ENCODE assay signal across 15 mouse cellular contexts in the genomic region with DNA sequence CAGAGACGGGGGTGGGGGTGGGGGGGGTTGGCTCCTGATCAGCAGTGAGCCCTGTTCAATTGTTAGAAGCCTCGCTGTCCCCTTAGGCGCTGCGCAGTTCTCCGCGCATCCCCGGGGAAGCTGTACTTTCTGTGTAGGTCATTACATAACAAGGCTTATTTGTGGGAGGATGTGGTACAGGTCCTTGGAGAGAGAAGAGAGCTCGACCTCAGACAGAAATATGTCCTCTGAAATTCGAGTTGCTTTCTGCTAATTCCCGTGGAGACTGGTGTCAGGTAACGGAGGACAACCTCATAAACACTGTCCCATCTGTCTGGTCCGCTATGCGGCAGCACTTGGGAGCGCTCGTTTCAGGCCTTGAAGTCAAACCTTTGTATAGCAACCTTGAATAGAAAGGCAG. TPM values are rescaled to one million over a fixed set of nuclear protein-coding genes. Genes with fewer than 3 reads are reported as not detected.
DNase-seq lines count a peak whose midpoint lies in the region; ATAC-seq and TF ChIP-seq lines count a peak whose summit lies in the region.
"Had no signal": no experiment of that assay in that cellular context is flagged by ENCODE, and none has a peak within 500 bp of the region (broad histone marks: within the 10 kb centered on the region; RNA-seq: fewer than 3 reads in every experiment).

No protein-coding gene starts in this region.

- TF ChIP-seq EP300 in ES-Bruce4 (IDR thresholded peaks at IDR 0.05; ENCODE audit: insufficient read depth, low read depth, low read length): 0 out of 2 replicates have a peak, but pooled peaks have one; percentile 26
- TF ChIP-seq EP300 in liver, postnatal 0 days (IDR thresholded peaks at IDR 0.05; ENCODE audit: low read depth): no peak

- no peak for ATAC-seq in limb, embryonic 11.5 days (ENCODE audit: insufficient number of reproducible peaks, low FRiP score, low TSS enrichment, low read depth)
- no peak for ATAC-seq in liver, postnatal 0 days
- ATAC-seq: hindbrain, embryonic 16.5 days had no signal

- TF ChIP-seq CTCF in ES-Bruce4 (IDR thresholded peaks at IDR 0.05; ENCODE audit: low read depth, low read length): no peak
- TF ChIP-seq CTCF in liver, postnatal 0 days (IDR thresholded peaks at IDR 0.05; ENCODE audit: low read depth): no peak

- whole genome bisulfite sequencing in limb, embryonic 11.5 days: 22% methylated on average over 15 of the region's 15 CpGs
- WGBS in liver, postnatal 0 days (ENCODE audit: insufficient replicate concordance): 59% methylated on average over 15 of the region's 15 CpGs

- H3K27ac ChIP-seq in ES-Bruce4 (ENCODE audit: insufficient read depth, low read length): no peak overlapping the region
- no peak overlapping the region for H3K27ac ChIP-seq in limb, embryonic 11.5 days (replicated peaks; ENCODE audit: low read depth, low read length)
- no peak overlapping the region for H3K27ac ChIP-seq in liver, postnatal 0 days (ENCODE audit: low read depth)
- H3K27ac ChIP-seq: midbrain, embryonic 12.5 days had no signal

- no peak overlapping the region for H3K4me2 ChIP-seq in limb, embryonic 11.5 days (ENCODE audit: low read depth, severe bottlenecking)
- no peak overlapping the region for H3K4me2 ChIP-seq in liver, postnatal 0 days (ENCODE audit: low read depth, low read length)
- H3K4me2 ChIP-seq: liver, embryonic 11.5 days; midbrain, embryonic 12.5 days had no signal

- no peaks in the 10 kb centered on the region for H3K27me3 ChIP-seq in ES-Bruce4 (ENCODE audit: control insufficient read depth, insufficient read depth, low read length, poor library complexity, severe bottlenecking)
- no peaks in the 10 kb centered on the region for H3K27me3 ChIP-seq in limb, embryonic 11.5 days (ENCODE audit: control insufficient read depth, insufficient read depth, low read length)
- no peaks in the 10 kb centered on the region for H3K27me3 ChIP-seq in liver, postnatal 0 days (ENCODE audit: insufficient read depth, low read length)
- H3K27me3 ChIP-seq: midbrain, embryonic 12.5 days had no signal

- H3K36me3 ChIP-seq in ES-Bruce4 (ENCODE audit: control insufficient read depth, insufficient read depth, low read length, poor library complexity, severe bottlenecking): no peaks in the 10 kb centered on the region
- no peaks in the 10 kb centered on the region for H3K36me3 ChIP-seq in limb, embryonic 11.5 days (ENCODE audit: control insufficient read depth, insufficient read depth, low read length)
- no peaks in the 10 kb centered on the region for H3K36me3 ChIP-seq in liver, postnatal 0 days (replicated peaks; ENCODE audit: insufficient read depth, low read length)
- H3K36me3 ChIP-seq: midbrain, embryonic 12.5 days had no signal

- peaks cover 5% of the 10 kb centered on the region for H3K4me1 ChIP-seq in ES-Bruce4 (ENCODE audit: control insufficient read depth, insufficient read depth, low read length)
- peaks cover 18% of the 10 kb centered on the region for H3K4me1 ChIP-seq in limb, embryonic 11.5 days (ENCODE audit: control insufficient read depth, insufficient read depth, low read length)
- 0 out of 2 replicates have a peak, but pooled peaks cover 9% of the 10 kb centered on the region for H3K4me1 ChIP-seq in liver, postnatal 0 days (ENCODE audit: insufficient read depth)

- peak; percentile 43 for DNase-seq in gastrocnemius, postnatal 25 days
- DNase-seq in gastrocnemius, postnatal 4 days (ENCODE audit: low spot score in 2 of 2): no peak
- DNase-seq in embryo, embryonic 10.5 days (ENCODE audit: low spot score): peak; percentile 74
- peak; percentile 47 for DNase-seq in limb, embryonic 11.5 days (ENCODE audit: low spot score)
- DNase-seq in thymus, adult 18-20 months: no peak
- DNase-seq in thymus, postnatal 4 days: no peak
- DNase-seq in liver, postnatal 0 days: no peak
- DNase-seq: cerebellum, postnatal 10 days; layer of hippocampus, postnatal 36 days; lung, postnatal 14 days; right cerebral cortex, adult 18-20 months had no signal

- no peak for TF ChIP-seq POLR2A in ES-Bruce4 (IDR thresholded peaks at IDR 0.05; ENCODE audit: insufficient read depth, low read length)

- no peak overlapping the region for H3K9ac ChIP-seq in ES-Bruce4 (ENCODE audit: low read depth, poor library complexity, severe bottlenecking)
- no peak overlapping the region for H3K9ac ChIP-seq in limb, embryonic 11.5 days (ENCODE audit: low read length)
- H3K9ac ChIP-seq in liver, postnatal 0 days (replicated peaks): no peak overlapping the region
- H3K9ac ChIP-seq: midbrain, embryonic 12.5 days had no signal

- no peaks in the 10 kb centered on the region for H3K9me3 ChIP-seq in ES-Bruce4 (replicated peaks; ENCODE audit: control insufficient read depth, insufficient read depth, low read length, poor library complexity, severe bottlenecking)
- H3K9me3 ChIP-seq in limb, embryonic 11.5 days (ENCODE audit: control insufficient read depth, low read length): no peaks in the 10 kb centered on the region
- H3K9me3 ChIP-seq in liver, postnatal 0 days (ENCODE audit: low read length): no peaks in the 10 kb centered on the region
- H3K9me3 ChIP-seq: midbrain, embryonic 12.5 days had no signal

- no peak overlapping the region for H3K4me3 ChIP-seq in ES-Bruce4 (ENCODE audit: low read depth, low read length)
- H3K4me3 ChIP-seq in limb, embryonic 11.5 days (ENCODE audit: low read depth, low read length): no peak overlapping the region
- no peak overlapping the region for H3K4me3 ChIP-seq in liver, postnatal 0 days (ENCODE audit: low read depth, low read length)
- H3K4me3 ChIP-seq: midbrain, embryonic 12.5 days had no signal

RNA-seq across cellular contexts. Expression of gene Hnrnpll, which starts 52.2 kb away (rescaled TPM):
- 10 to 100 TPM; 13.7 to 14.6 TPM for total RNA-seq in gastrocnemius, postnatal 25 days (2021)
- 10 to 100 TPM; 34.4 to 38.8 TPM for total RNA-seq in gastrocnemius, postnatal 4 days (2021)
- polyA plus RNA-seq in ES-Bruce4 (2011; ENCODE audit: insufficient read depth, insufficient read length, low read depth, missing spikeins): 73.4 and 77.4 TPM in 2 replicates
- polyA plus RNA-seq in limb, embryonic 11.5 days (2014; fragmentation: Nextera tagmentation; extraction: Ambion mirVana): 118 TPM in 2 replicates
- 13.4 and 14.9 TPM in 2 replicates for polyA plus RNA-seq in liver, postnatal 0 days (2015; fragmentation: Nextera tagmentation; extraction: Ambion mirVana)

Comparison
In these comparisons a context has a peak if more than half of its experiments do, and no peak if none do; other contexts are left out.
1. DNase-seq: peak in gastrocnemius, postnatal 25 days (single experiment), embryo, embryonic 10.5 days (single experiment) and limb, embryonic 11.5 days (single experiment); none in gastrocnemius, postnatal 4 days (0 of 2), thymus, adult 18-20 months (0 of 2), thymus, postnatal 4 days (single experiment) and liver, postnatal 0 days (single experiment).